Mouse (Mus musculus) limb, embryonic 14.5 days (tissue): ENCODE data around the gene Ctnnbl1. TPM values are rescaled to one million over a fixed set of nuclear protein-coding genes. Genes with fewer than 3 reads are reported as not detected.

Experiments used
- ATAC-seq: fragments of 200-750 bp; cut with Nextera tagmentation; 2 replicates; pipeline ENCODE4 v1.8.0; 2017; ENCODE audit warnings: low read depth, moderate number of reproducible peaks, moderate TSS enrichment; ENCODE audit not compliant: low FRiP score
- DNase-seq: peaks from one replicate; pipeline ENCODE4 v3.0.0-alpha.2; 2015; ENCODE audit warnings: low spot score
- H3K27ac ChIP-seq: fragments of 300-500 bp; sonication (generic); replicated peaks from 2 replicates; pipeline ENCODE4 v1.5.1; 2014; ENCODE audit warnings: low read depth, mild to moderate bottlenecking, low read length, moderate library complexity, mixed read lengths
- H3K27me3 ChIP-seq: fragments of 300-500 bp; sonication (generic); 2 replicates; pipeline ENCODE4 v1.6.1; 2014; ENCODE audit warnings: low read length, mixed read lengths; ENCODE audit not compliant: control insufficient read depth, insufficient read depth
- H3K36me3 ChIP-seq: fragments of 300-500 bp; sonication (generic); 2 replicates; pipeline ENCODE4 v1.6.1; 2014; ENCODE audit warnings: mild to moderate bottlenecking, low read length, moderate library complexity, mixed read lengths; ENCODE audit not compliant: control insufficient read depth, insufficient read depth
- H3K4me1 ChIP-seq: fragments of 300-500 bp; sonication (generic); 2 replicates; pipeline ENCODE4 v1.6.1; 2014; ENCODE audit warnings: antibody characterized with exemption, low read length, mixed read lengths; ENCODE audit not compliant: control insufficient read depth, insufficient read depth
- H3K4me2 ChIP-seq: fragments of 300-500 bp; sonication (generic); replicated peaks from 2 replicates; pipeline ENCODE4 v1.6.1; 2014; ENCODE audit warnings: low read depth, mild to moderate bottlenecking, low read length, moderate library complexity; ENCODE audit not compliant: severe bottlenecking
- H3K4me3 ChIP-seq: fragments of 300-500 bp; sonication (generic); replicated peaks from 2 replicates; pipeline ENCODE4 v1.5.1; 2014; ENCODE audit warnings: low read length
- H3K9ac ChIP-seq: fragments of 300-500 bp; sonication (generic); 2 replicates; pipeline ENCODE4 v1.6.1; 2014; ENCODE audit warnings: mild to moderate bottlenecking, low read depth, low read length, moderate library complexity; ENCODE audit not compliant: severe bottlenecking
- H3K9me3 ChIP-seq: fragments of 300-500 bp; sonication (generic); 2 replicates; pipeline ENCODE4 v1.6.1; 2016; ENCODE audit warnings: low read length; ENCODE audit not compliant: control insufficient read depth
- POLR2A ChIP-seq: fragments of 200-500 bp; IDR thresholded peaks from 2 replicates; pipeline ENCODE4 v1.8.0; 2012; ENCODE audit warnings: inconsistent platforms, mild to moderate bottlenecking, moderate library complexity, borderline replicate concordance; ENCODE audit not compliant: insufficient read depth, insufficient read length; ENCODE audit errors: extremely low read depth
- WGBS: fragments of 180-500 bp; shearing (Covaris S2); extraction: QIAGEN DNeasy Blood & Tissue Kit; methylation state at CpG from one replicate; pipeline ENCODE4 v1.1.7; 2014; 5-methylcytosine and 5-hydroxymethylcytosine counted together
- polyA plus RNA-seq, 2 experiments: library from polyadenylated mRNA; depleted of rRNA in 1 of 2; stranded (reverse) in 1 of 2; unstranded in 1 of 2; fragments of >200 nt; fragmentation: Nextera tagmentation in 1 of 2; extraction: Ambion mirVana in 1 of 2; gene quantifications; 2 replicates each; pipeline versions ENCODE4 v1.2.1 to v1.2.3; 2012 to 2014

Gene Ctnnbl1
- polyA plus RNA-seq, 2 experiments = 40.3 to 55.6 TPM

DNA sequence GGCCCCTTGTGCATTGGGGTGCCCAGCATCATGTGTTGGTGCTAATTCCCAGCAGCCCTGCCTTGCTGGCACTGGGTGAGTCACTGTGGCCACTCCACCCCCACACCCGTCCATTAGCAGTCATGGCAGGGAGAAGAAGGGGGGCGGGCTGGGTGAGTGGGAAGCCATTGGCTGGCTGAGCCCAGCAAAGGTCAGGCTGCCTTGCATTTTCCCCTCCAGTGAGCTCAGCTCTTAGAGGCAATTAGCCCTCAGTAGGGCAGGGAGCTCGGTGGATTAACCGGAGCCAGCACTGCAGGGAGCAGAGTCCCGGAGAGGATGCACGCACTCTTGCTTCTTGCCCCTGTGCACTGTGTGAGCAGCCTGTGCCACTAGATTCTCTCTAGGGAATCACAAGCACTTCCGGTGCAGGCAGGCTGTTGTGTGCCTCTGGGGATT is 40.9 kb upstream of the Ctnnbl1 start:
- Histone ChIP-seq H3K9ac (no peak overlapping the region), H3K27me3 (no peaks in the 10 kb centered on the region), H3K9me3 (no peaks in the 10 kb centered on the region), H3K4me3 (no peak overlapping the region), H3K4me1 (peaks cover 5% of the 10 kb centered on the region), H3K36me3 (no peaks in the 10 kb centered on the region), H3K4me2 (no peak overlapping the region), H3K27ac (no peak overlapping the region)
- DNase-seq = no peak
- no peak for ATAC-seq
- TF ChIP-seq POLR2A = no peak
- 14% methylated on average over 5 of the region's 7 CpGs for WGBS

DNA sequence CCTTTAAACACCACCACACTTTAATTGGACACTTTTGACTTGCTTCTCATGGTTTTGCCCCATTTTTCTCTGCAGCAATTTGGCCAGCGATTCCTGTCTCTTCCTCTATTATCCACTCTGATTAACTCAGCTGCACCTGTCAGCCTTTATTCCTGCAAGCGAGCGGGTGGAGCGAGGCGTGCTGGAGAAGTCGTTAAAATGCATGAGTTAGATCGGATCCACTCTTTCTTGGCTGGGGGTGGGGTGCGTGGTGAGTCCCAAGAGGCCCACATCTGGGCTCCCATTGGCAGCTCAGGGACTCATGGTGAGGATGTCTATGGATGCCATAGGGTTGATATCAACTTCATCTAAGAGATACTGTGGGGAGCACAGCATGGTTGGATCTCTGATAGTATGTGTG is 34.0 kb upstream of the Ctnnbl1 start:
- DNase-seq (no peak), ATAC-seq (no peak)
- H3K4me2 ChIP-seq = no peak overlapping the region
- H3K36me3 ChIP-seq = no peaks in the 10 kb centered on the region
- peaks cover 7% of the 10 kb centered on the region for H3K4me1 ChIP-seq
- no peak overlapping the region for H3K4me3 ChIP-seq
- no peaks in the 10 kb centered on the region for H3K9me3 ChIP-seq
- 41% methylated on average over 8 of the region's 8 CpGs for WGBS
- H3K27ac ChIP-seq = no peak overlapping the region
- H3K9ac ChIP-seq = no peak overlapping the region
- H3K27me3 ChIP-seq = 0 out of 2 replicates have a peak, but pooled peaks cover 7% of the 10 kb centered on the region
- no peak for TF ChIP-seq POLR2A

DNA sequence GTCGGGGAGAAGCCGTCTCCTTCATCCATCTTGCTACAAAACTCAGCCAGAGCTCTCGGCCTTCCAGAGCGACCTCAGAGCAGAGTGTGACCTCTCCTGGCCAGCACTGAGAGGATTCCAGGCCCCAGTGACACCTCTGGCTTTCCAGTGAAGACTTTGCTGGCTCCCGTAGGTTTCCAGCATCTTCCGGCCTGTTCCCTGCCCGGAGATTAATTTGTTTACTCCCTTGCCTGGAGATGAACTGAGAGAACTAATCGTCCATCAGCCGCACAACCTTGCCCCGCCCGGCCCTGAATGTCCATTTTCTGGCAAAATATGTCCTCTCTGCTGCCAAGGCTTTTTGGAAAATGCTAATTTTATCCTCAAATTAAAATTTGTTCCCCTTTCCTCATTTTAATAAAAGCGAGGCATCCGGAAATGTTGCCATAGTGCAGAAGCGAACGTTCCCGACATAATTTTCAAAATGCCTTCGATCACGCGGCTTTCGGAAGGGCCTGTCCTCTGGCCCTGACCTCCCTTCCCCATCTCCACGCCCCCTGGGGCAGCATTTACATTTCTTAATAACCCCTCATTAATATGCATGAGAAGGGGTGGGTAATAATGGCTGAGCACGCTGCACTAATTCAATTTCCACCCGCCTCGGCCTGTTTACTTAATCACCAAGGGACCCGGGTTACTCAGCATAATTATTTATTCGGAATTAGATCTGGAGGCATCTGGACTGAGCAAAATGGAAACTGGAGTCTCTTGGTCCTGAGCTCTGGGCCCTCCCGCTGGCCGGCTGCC is 32.0 kb upstream of the Ctnnbl1 start:
- no peaks in the 10 kb centered on the region for H3K9me3 ChIP-seq
- no peak overlapping the region for H3K4me3 ChIP-seq
- TF ChIP-seq POLR2A = no peak
- no peak overlapping the region for H3K27ac ChIP-seq
- no peaks in the 10 kb centered on the region for H3K36me3 ChIP-seq
- ATAC-seq = no peak
- peaks cover 7% of the 10 kb centered on the region for H3K4me1 ChIP-seq
- no peak overlapping the region for H3K9ac ChIP-seq
- 41% methylated on average over 28 of the region's 28 CpGs for WGBS
- H3K27me3 ChIP-seq = 0 out of 2 replicates have a peak, but pooled peaks cover 7% of the 10 kb centered on the region
- no peak overlapping the region for H3K4me2 ChIP-seq
- no peak for DNase-seq

DNA sequence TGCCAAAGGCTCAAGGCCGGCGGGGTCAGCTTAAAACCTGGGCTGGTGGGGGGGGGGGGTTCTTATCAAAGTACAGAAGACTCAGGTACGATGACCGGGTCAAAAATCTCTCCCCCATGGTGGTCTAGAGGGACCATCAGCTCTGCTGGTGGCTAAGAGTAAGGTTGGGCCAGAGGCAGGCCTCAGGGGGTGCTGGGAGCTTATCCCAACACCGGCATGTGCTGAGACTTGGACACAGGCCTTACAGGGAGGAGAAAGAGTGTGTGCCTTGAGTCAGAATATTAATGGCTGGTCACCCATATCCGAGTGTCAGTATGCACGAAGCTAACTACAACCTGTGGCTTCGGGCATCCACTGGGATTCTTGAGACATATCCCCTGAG is 31.4 kb upstream of the Ctnnbl1 start:
- H3K9me3 ChIP-seq = no peaks in the 10 kb centered on the region

DNA sequence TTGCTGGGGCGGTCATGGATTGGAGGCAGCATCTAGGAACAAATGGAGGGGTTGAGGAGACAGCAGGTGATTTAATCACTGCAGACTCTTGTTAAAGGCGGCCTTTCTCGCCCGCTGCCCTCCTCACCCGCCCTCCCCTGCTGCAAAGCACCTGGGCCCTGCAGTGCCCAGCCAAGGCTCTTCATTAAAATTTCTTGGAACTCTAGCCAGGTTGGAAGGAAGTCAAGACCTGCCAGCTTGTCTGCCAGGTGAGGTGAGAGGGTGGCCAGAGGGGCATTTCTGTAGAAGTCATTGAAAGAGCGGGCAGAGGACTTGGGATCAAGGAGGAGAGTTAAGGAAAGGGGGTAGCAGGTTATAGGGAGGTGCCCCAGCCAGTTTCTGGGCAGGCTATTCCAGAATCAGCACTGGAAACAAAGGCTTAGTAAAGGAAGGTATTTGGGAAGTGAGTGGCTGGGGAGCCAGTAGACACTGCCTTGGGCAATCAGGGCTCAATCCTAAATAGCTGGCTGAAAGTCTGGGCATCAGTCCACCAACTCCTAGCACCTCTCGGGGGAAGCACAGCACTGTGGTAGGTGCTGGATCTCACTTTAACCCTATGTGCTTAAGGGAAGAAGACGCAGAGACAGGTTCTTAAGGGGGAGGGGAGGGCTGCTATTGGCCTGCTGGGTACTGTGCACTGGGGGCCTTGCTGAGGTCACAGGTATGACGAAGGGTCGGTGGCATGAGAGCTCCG is 29.8 kb upstream of the Ctnnbl1 start:
- Histone ChIP-seq H3K27me3 (0 out of 2 replicates have a peak, but pooled peaks cover 7% of the 10 kb centered on the region), H3K36me3 (no peaks in the 10 kb centered on the region), H3K9me3 (no peaks in the 10 kb centered on the region), H3K4me3 (no peak overlapping the region), H3K4me2 (no peak overlapping the region), H3K4me1 (peaks cover 9% of the 10 kb centered on the region), H3K9ac (no peak overlapping the region), H3K27ac (no peak overlapping the region)
- ATAC-seq (no peak), DNase-seq (no peak)
- 36% methylated on average over 11 of the region's 11 CpGs for WGBS
- TF ChIP-seq POLR2A = no peak

More for the DNA sequence above, 31.4 kb upstream of the Ctnnbl1 start:
- no peak overlapping the region for H3K9ac ChIP-seq
- no peak for TF ChIP-seq POLR2A
- DNase-seq (no peak), ATAC-seq (no peak)
- H3K4me2 ChIP-seq = no peak overlapping the region
- WGBS = 65% methylated on average over 8 of the region's 8 CpGs
- peaks cover 7% of the 10 kb centered on the region for H3K4me1 ChIP-seq
- H3K27ac ChIP-seq = no peak overlapping the region
- H3K27me3 ChIP-seq = 0 out of 2 replicates have a peak, but pooled peaks cover 7% of the 10 kb centered on the region
- no peak overlapping the region for H3K4me3 ChIP-seq
- no peaks in the 10 kb centered on the region for H3K36me3 ChIP-seq
